8 mouse cellular contexts compared by ENCODE assay signal in genomic region chr13:109261642-109262220, GRCm38 (mm10).
DNase-seq lines count a peak whose midpoint lies in the region; ATAC-seq and TF ChIP-seq lines count a peak whose summit lies in the region.

No protein-coding gene starts in this region.

- no peaks in the 10 kb centered on the region for H3K36me3 ChIP-seq in kidney, embryonic 16.5 days (ENCODE audit: insufficient read depth, low read length)
- no peaks in the 10 kb centered on the region for H3K36me3 ChIP-seq in kidney, adult 2 months (ENCODE audit: control insufficient read depth, insufficient read depth, low read length)
- no peaks in the 10 kb centered on the region for H3K36me3 ChIP-seq in embryonic facial prominence, embryonic 14.5 days (ENCODE audit: control insufficient read depth, insufficient read depth, low read length)
- H3K36me3 ChIP-seq in liver, embryonic 11.5 days (ENCODE audit: control insufficient read depth, insufficient read depth, low read length): no peaks in the 10 kb centered on the region
- H3K36me3 ChIP-seq in neural tube, embryonic 15.5 days: no peaks in the 10 kb centered on the region

- no peak for DNase-seq in kidney, adult 2 months
- peak; percentile 27 for DNase-seq in embryonic facial prominence, embryonic 14.5 days (ENCODE audit: low spot score)
- no peak for DNase-seq in liver, embryonic 11.5 days (ENCODE audit: low spot score)
- no peak for DNase-seq in gastrocnemius, postnatal 14 days
- DNase-seq in left cerebral cortex, adult 8-10 months (ENCODE audit: low spot score in 2 of 2): no peak
- no peak for DNase-seq in frontal cortex, adult 2 months (ENCODE audit: extremely low spot score in 1 of 2, low spot score in 1 of 2)

- peak overlapping the region; percentile 81 for H3K4me2 ChIP-seq in kidney, embryonic 16.5 days (replicated peaks; ENCODE audit: low read depth, low read length)
- H3K4me2 ChIP-seq in embryonic facial prominence, embryonic 14.5 days (ENCODE audit: low read depth, low read length): peak overlapping the region; percentile 65
- H3K4me2 ChIP-seq in liver, embryonic 11.5 days: peak overlapping the region; percentile 72; the same call in 1 of the 2 replicates
- H3K4me2 ChIP-seq in neural tube, embryonic 15.5 days: peak overlapping the region; percentile 91

- WGBS in kidney, embryonic 16.5 days: 45% methylated on average over 5 of the region's 5 CpGs
- 49% methylated on average over 5 of the region's 5 CpGs for WGBS in kidney, adult 2 months
- WGBS in embryonic facial prominence, embryonic 14.5 days: 26% methylated on average over 5 of the region's 5 CpGs
- 27% methylated on average over 5 of the region's 5 CpGs for WGBS in liver, embryonic 11.5 days
- WGBS in neural tube, embryonic 15.5 days: 31% methylated on average over 5 of the region's 5 CpGs

- 0 out of 2 replicates have a peak overlapping the region, but pooled peaks have one; percentile 5 for H3K27ac ChIP-seq in kidney, embryonic 16.5 days (ENCODE audit: low read length)
- H3K27ac ChIP-seq in kidney, adult 2 months (ENCODE audit: insufficient read depth, low read depth, low read length): no peak overlapping the region
- H3K27ac ChIP-seq in embryonic facial prominence, embryonic 14.5 days (replicated peaks; ENCODE audit: low read depth, low read length): 0 out of 2 replicates have a peak overlapping the region, but pooled peaks have one; percentile 1
- H3K27ac ChIP-seq in liver, embryonic 11.5 days (ENCODE audit: low read depth, low read length): no peak overlapping the region
- no peak overlapping the region for H3K27ac ChIP-seq in neural tube, embryonic 15.5 days (replicated peaks)

- TF ChIP-seq POLR2A in kidney, adult 2 months (IDR thresholded peaks at IDR 0.05; ENCODE audit: low read depth, low read length): no peak

- no peak for ATAC-seq in kidney, embryonic 16.5 days (ENCODE audit: low FRiP score, low TSS enrichment)
- ATAC-seq in embryonic facial prominence, embryonic 14.5 days (ENCODE audit: low read depth): no peak
- ATAC-seq in liver, embryonic 11.5 days (replicated peaks; ENCODE audit: low FRiP score): no peak
- ATAC-seq in neural tube, embryonic 15.5 days (ENCODE audit: low FRiP score): no peak

- intact Hi-C loops in gastrocnemius, postnatal 14 days (cut with DNase I; ENCODE audit: low total_unique reads): no loop called here

- H3K4me1 ChIP-seq in kidney, embryonic 16.5 days (ENCODE audit: insufficient read depth, low read length): peaks cover 14% of the 10 kb centered on the region
- peaks cover 5% of the 10 kb centered on the region; the same call in 1 of the 2 replicates for H3K4me1 ChIP-seq in kidney, adult 2 months (ENCODE audit: control insufficient read depth, insufficient read depth, low read length)
- 0 out of 2 replicates have a peak, but pooled peaks cover 3% of the 10 kb centered on the region for H3K4me1 ChIP-seq in embryonic facial prominence, embryonic 14.5 days (ENCODE audit: control insufficient read depth, insufficient read depth, low read length)
- no peaks in the 10 kb centered on the region; the same call in 1 of the 2 replicates for H3K4me1 ChIP-seq in liver, embryonic 11.5 days (replicated peaks; ENCODE audit: control insufficient read depth, insufficient read depth, low read length)
- H3K4me1 ChIP-seq in neural tube, embryonic 15.5 days: peaks cover 15% of the 10 kb centered on the region

- no peaks in the 10 kb centered on the region for H3K9me3 ChIP-seq in kidney, embryonic 16.5 days (ENCODE audit: low read length)
- no peaks in the 10 kb centered on the region for H3K9me3 ChIP-seq in embryonic facial prominence, embryonic 14.5 days (ENCODE audit: control insufficient read depth, low read length)
- H3K9me3 ChIP-seq in liver, embryonic 11.5 days (ENCODE audit: control insufficient read depth, low read length): no peaks in the 10 kb centered on the region
- H3K9me3 ChIP-seq in neural tube, embryonic 15.5 days (replicated peaks): no peaks in the 10 kb centered on the region

- TF ChIP-seq CTCF in kidney, adult 2 months (conservative IDR thresholded peaks at IDR 0.05; ENCODE audit: insufficient read depth, insufficient read length, low read depth, low read length): no peak

- H3K27me3 ChIP-seq in kidney, embryonic 16.5 days (ENCODE audit: insufficient read depth, low read length): no peaks in the 10 kb centered on the region
- H3K27me3 ChIP-seq in kidney, adult 2 months (replicated peaks; ENCODE audit: control insufficient read depth, insufficient read depth, low read length): no peaks in the 10 kb centered on the region
- no peaks in the 10 kb centered on the region for H3K27me3 ChIP-seq in embryonic facial prominence, embryonic 14.5 days (replicated peaks; ENCODE audit: control insufficient read depth, insufficient read depth, low read length)
- H3K27me3 ChIP-seq in liver, embryonic 11.5 days (replicated peaks; ENCODE audit: control insufficient read depth, insufficient read depth, low read length): no peaks in the 10 kb centered on the region
- no peaks in the 10 kb centered on the region for H3K27me3 ChIP-seq in neural tube, embryonic 15.5 days (replicated peaks)

- H3K9ac ChIP-seq in kidney, embryonic 16.5 days (replicated peaks; ENCODE audit: low read length): no peak overlapping the region
- no peak overlapping the region for H3K9ac ChIP-seq in embryonic facial prominence, embryonic 14.5 days (ENCODE audit: low read depth, low read length)
- H3K9ac ChIP-seq in liver, embryonic 11.5 days (ENCODE audit: low read depth, low read length): no peak overlapping the region
- H3K9ac ChIP-seq in neural tube, embryonic 15.5 days (replicated peaks): no peak overlapping the region

- H3K4me3 ChIP-seq in kidney, embryonic 16.5 days (ENCODE audit: low read length): peak overlapping the region; percentile 53
- no peak overlapping the region for H3K4me3 ChIP-seq in kidney, adult 2 months (ENCODE audit: insufficient read depth, low read depth, low read length)
- H3K4me3 ChIP-seq in embryonic facial prominence, embryonic 14.5 days (ENCODE audit: low read depth, low read length): peak overlapping the region; percentile 44
- no peak overlapping the region for H3K4me3 ChIP-seq in liver, embryonic 11.5 days (ENCODE audit: low read depth, low read length)
- H3K4me3 ChIP-seq in neural tube, embryonic 15.5 days (replicated peaks): 0 out of 2 replicates have a peak overlapping the region, but pooled peaks have one; percentile 52

Comparison
In these comparisons a context has a peak if more than half of its experiments do, and no peak if none do; other contexts are left out.
1. H3K27ac ChIP-seq: peak in kidney, embryonic 16.5 days (single experiment) and embryonic facial prominence, embryonic 14.5 days (single experiment); none in kidney, adult 2 months (single experiment), liver, embryonic 11.5 days (single experiment) and neural tube, embryonic 15.5 days (single experiment).
2. H3K4me3 ChIP-seq: peak in kidney, embryonic 16.5 days (single experiment), embryonic facial prominence, embryonic 14.5 days (single experiment) and neural tube, embryonic 15.5 days (single experiment); none in kidney, adult 2 months (single experiment) and liver, embryonic 11.5 days (single experiment).
3. Peak in every context shown above with its lines, with median percentiles within 50 percentile points of each other: H3K4me2 ChIP-seq.